Mouse (Mus musculus) ovary, postnatal 36 days (tissue): ENCODE measurements at regions not wholly inside any gene's neighbourhood (a gene's known extent, or its start where the extent isn't known, plus 50 kb on each side); places are given as distances from the start of the nearest gene placed in this dataset.
"Not testable (repeated sequence)": the region's sequence is repeated elsewhere in the genome, so short reads cannot be mapped to it uniquely, and the experiment has no call there.

ENCODE experiments used
- DNase-seq: peaks from one replicate; pipeline ENCODE4 v3.0.0; 2022; ENCODE audit warnings: low spot score, mixed read lengths

- no peak for DNase-seq
Measured at GRCm38 (mm10) chr4:97509576-97509975, 263.0 kb upstream of the Nfia start.

DNA sequence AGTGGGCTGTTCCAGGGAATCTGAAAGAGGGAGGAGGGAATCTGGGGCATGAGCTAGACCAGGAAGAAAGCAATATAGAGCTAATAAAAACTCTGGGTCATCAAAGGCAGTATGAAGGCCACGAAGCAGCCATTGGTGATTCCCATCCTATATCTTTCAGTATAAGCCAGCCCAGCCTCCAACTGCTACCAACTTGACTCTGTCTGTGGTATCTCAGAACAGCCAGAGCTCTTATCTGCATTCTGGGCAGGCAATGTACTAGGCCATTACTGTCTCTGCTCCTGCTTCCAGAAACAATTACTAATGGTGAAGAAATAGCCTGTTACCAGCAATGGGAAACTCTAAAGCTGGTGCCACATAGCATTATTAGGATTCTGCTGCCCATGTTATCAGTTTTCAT, 266.8 kb upstream of the Nfia start:
- DNase-seq = no peak

DNA sequence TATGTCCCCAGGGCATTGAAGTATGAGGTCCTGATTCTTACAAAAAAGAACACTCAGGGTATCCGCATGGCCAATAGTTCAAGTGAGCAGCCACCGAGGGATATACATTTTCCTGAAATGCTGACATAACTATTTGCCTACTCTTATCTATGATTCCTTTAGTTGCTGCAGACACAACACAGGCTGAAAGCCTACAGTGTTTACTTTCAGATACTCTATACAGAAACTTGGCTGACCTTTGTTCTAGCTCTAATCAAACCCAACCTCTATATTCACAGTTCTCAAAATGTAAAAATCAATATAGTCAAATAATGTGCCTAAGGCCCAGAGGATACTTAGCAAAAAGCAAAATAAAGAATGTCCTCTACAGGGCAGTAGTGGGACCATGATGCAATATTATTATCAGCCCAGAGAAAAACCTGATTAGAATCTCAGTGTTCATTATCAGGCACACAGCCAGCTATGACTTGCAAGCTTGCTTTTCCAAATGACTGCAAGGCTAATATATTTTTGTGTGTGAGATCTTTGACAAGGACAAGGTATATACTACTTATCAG, 281.2 kb upstream of the Nfia start:
- DNase-seq = no peak

DNA sequence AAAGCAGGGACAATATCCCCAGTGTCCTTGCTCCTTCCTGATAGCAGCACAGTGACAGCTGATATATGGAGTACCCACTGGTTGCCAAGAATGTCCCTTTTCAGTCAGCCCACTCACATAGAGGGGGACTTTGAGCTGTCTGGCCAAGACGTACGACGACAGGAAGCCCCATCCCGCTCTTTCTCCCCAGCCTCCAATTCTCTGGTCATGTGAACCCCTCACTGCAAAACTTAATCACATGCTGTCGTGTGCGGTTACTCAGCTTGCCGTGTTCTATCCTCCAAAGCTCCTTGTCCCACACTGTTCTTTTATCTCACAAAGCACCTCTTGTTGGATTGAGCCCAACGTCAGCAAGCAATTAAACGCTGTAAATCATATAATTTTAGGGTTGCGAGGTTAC, 286.2 kb upstream of the Nfia start:
- DNase-seq = no peak

DNA sequence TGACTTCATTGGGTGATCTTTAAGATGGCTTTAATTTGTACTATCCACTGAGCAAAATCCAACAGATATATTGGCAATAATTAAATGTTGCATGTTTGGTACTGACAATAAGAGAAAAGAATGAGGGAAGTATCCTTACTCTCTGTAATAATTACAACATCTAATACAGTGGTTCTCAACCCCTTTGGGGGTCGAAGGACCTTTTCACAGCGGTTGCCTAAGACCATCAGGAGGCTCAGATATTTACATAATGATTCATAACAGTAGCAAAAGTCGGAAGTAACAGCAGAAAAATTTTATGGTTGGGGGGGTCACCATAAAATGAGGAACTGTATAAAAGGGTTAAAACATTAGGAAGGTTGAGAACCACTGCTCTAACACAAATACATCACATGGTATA, 287.3 kb upstream of the Nfia start:
- DNase-seq = no peak

DNA sequence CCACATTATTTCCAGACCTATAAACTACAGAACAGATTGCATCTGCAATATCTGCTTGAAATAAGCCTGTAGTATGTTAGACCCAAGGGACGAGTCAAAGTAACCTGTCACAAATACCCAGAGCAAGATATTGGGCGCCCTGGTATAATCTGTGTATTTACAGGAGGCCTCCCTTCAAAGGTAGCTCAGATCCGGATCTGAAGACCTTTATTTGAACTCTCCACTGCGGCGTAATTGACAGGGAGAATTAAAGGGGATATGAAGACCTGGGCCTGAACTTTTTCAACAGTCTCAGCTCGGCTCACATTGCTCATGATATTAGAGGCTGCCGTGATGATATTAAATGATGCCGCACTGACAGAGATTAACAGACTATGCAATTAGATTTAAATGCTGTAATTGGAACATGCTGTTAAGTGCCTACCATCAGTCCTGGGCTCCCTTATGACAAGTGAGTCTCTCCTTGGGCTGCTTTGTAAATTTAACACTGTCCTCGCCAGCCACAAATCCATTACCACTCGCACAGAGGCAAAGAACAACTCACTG, 289.8 kb upstream of the Nfia start:
- DNase-seq = no peak

DNA sequence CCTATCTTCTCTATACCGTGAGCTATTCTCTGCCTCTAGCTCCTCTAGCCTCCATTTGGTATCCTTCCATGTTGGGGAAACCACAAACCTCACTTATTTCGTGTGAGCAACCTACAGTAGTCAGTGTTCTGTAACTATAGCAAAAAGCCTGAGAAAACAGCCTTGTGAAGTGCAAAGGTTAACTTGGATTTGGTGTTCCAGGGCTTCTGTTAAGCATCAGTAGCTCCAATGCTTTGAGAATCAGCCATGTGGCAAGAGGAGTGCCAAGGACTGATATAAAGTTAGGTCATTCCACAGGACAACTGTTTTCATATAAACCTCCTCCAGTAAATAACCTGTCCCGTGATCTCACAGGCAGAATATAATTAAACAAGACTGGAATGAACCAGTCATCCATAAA, 290.7 kb upstream of the Nfia start:
- DNase-seq = no peak

GRCm38 (mm10) chr4:97476571-97477190, 293.7 kb upstream of the Gm10192 start:
- DNase-seq = peak; percentile 25

DNA sequence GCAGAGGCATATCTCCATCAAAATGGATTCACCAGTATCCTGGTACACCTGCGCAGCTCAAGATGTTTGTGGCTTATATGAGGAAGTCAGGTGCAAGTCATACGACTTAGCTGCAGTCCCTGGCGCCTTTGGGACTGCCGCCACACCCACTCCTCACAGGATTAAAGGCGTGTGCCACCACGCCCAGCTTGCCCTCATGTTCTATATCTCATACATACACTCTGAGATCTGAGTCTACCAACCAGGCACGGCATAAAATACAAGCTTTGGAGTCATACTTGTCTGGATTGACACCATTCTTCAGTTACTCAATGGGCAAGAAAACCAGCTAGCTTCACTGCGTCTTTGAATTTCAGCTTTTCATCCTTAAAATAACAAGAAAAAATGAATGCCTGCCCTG, 290.5 kb upstream of the Gm10192 start:
- not testable (repeated sequence) for DNase-seq

GRCm38 (mm10) chr4:97465932-97466666, 283.1 kb upstream of the Gm10192 start:
- DNase-seq = no peak

GRCm38 (mm10) chr4:97465517-97465916, 282.6 kb upstream of the Gm10192 start:
- DNase-seq = no peak

DNA sequence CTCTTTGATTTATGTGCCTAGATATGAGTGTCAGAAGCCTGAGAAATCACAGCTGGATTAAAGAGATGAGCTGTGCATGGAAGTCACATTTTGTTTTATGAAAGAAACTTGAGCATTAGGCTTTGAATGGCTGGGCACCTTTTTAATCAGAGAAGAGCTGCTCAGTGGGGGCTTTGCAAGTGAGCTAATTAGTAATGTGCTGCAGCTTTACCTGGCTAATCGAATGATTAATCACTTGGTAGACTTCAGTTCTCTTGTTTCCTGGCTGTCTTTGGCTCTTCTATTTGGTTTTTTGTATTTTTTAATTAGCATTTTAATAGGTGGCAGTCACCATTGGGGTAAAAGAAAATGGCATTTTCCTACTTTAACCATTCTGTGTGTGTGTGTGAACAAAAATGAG, 278.2 kb upstream of the Gm10192 start:
- DNase-seq = no peak

- peak; percentile 3 for DNase-seq
Measured at GRCm38 (mm10) chr4:97439288-97440029, 256.5 kb upstream of the Gm10192 start.

GRCm38 (mm10) chr4:97432681-97433080, 249.7 kb upstream of the Gm10192 start:
- no peak for DNase-seq

DNA sequence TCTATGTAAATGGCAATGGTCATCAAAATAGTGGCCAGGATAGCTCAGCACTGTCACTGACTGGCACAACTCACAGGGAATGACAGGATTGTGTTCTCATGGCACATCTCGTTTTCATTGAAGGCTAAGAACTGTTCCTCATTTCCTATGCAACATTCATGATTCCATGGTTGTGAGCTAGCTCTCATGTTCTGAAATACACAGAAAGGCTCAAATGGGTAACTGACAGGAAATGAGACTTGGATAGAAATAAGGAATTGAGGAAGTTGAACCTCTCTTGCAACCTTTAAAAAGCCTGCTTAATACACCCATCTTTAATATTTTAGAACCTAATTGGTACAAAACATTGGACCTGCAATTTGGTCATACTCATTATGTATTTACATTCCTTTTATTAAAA, 249.1 kb upstream of the Gm10192 start:
- DNase-seq = no peak

GRCm38 (mm10) chr4:97431239-97431638, 248.3 kb upstream of the Gm10192 start:
- DNase-seq = no peak

- DNase-seq = no peak
Measured at GRCm38 (mm10) chr4:97419845-97420244, 236.9 kb upstream of the Gm10192 start.

DNA sequence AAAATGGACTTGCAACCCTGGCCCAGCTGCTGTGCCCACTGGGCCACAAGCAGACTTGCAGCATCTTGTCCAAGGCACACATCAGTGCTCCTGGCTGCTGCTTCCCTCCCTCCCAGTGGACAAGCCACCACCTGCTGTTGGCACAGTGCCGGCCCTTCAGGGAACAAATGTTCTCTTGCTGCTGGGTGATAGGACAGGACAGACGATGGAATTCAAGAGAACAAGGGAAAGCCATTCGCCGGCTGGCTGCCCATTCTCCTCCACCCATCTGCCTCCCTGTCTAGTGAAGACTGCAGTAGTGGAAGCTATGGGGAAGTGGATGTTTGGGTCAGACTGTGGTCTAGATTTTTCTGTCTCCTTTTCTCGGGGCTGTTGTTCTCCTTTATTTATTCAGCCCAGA, 235.7 kb upstream of the Gm10192 start:
- DNase-seq = peak; percentile 46

DNA sequence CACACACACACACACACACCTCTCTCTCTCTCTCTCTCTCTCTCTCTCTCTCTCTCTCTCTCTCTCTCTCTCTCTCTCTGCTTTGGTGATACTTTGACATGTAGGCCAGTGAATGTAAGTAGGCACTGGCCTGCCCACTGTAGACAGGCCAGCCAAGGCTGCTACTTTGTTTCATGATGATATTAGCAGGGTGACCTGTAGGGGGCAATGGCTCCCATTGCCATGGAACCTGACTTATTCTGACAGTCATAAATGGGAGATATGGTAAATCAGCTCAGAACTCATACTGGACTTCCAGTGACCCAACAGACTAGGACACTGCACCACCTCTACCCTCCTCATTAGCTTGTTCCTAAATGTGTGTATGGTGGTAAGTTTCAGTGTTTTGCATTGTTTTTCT, 235.0 kb upstream of the Gm10192 start:
- no peak for DNase-seq

DNA sequence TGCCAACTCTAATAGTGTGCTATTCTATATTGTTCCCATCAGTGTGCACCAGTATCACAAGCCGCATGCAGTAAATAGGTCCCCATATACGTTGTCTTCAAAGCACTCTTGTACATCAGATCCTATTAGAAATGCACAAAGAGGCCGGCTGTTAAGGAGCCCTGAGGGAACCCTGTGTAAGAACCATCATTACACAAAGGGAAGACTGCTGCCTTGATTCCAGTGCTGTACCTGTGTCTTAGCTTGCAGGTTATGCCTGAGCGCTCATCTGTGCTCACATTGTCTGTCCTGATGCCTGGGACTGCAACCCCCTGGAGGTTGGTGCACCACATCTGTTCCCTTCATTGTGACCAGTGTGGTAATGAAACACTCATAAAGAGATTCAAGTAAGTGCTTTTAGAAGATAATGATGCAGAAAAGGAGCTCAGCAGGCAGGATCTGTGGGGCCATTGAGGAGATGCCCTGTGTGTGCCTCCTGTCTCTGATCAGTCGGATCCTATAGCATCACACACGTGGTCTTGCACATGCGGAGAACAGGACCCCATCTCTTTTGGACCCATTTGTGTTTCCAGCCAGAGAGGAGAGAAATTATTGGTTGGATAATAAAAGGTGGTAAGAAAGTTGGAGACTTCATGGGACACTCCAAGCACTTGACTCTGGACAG, 225.8 kb upstream of the Gm10192 start:
- no peak for DNase-seq

DNA sequence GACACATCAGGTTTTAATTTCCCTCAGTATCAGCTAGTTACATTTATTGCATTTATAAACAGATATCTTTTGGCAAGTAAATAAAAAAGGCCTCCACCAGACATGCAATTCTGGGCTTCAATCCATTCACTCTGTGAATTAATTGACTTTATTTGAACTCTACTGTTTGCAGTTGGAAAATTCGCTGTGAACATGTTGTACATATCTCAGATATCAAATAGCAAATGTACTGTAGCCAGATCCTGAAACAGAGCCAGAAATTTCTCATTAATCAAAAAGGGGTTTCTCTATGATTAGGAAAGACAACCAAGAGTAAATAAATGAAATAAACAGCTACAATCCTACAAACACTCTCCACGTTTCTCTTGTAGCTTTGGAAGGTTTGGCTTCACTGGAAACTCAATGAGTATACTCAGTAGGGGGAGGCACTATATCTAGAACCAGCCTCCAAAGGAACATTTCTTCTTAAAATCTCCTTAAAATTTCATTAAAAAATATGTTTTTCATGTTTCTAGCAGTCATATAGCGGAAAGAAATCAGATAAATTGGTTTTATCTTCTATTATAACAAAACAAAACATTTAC, 211.8 kb upstream of the Gm10192 start:
- no peak for DNase-seq

GRCm38 (mm10) chr4:97381084-97381483, 198.1 kb upstream of the Gm10192 start:
- no peak for DNase-seq
